Mouse (Mus musculus): ENCODE data around the gene Ptpn22. TPM values are rescaled to one million over a fixed set of nuclear protein-coding genes. Genes with fewer than 3 reads are reported as not detected.

The Ptpn22 gene
- polyA plus RNA-seq, 1 experiment from 2014 or later = 0.67 TPM

GRCm38 (mm10) chr3:103867424-103867971, 7.9 kb downstream of the Ptpn22 start:
- H3K4me2 ChIP-seq (replicated peaks; ENCODE audit: low read depth, low read length) = no peak overlapping the region
- H3K27me3 ChIP-seq (ENCODE audit: control insufficient read depth, insufficient read depth, low read length) = no peaks in the 10 kb centered on the region
- WGBS = 89% methylated on average over 5 of the region's 5 CpGs
- no peak overlapping the region for H3K27ac ChIP-seq (ENCODE audit: low read length)
- no peaks in the 10 kb centered on the region for H3K9me3 ChIP-seq (ENCODE audit: control insufficient read depth, low read depth, low read length)
- H3K9ac ChIP-seq (replicated peaks; ENCODE audit: low read depth, low read length) = no peak overlapping the region
- no peak for ATAC-seq (ENCODE audit: insufficient number of reproducible peaks, insufficient read depth, low FRiP score, low read depth)
- H3K36me3 ChIP-seq (ENCODE audit: control insufficient read depth, insufficient read depth, low read length) = no peaks in the 10 kb centered on the region
- H3K4me1 ChIP-seq (ENCODE audit: control insufficient read depth, insufficient read depth, low read length) = no peaks in the 10 kb centered on the region
- H3K4me3 ChIP-seq (ENCODE audit: low read depth, low read length) = no peak overlapping the region

GRCm38 (mm10) chr3:103868008-103868407, 8.4 kb downstream of the Ptpn22 start:
- no peaks in the 10 kb centered on the region for H3K4me1 ChIP-seq (ENCODE audit: control insufficient read depth, insufficient read depth, low read length)
- H3K27ac ChIP-seq (ENCODE audit: low read length) = no peak overlapping the region
- no peak for ATAC-seq (ENCODE audit: insufficient number of reproducible peaks, insufficient read depth, low FRiP score, low read depth)
- H3K4me2 ChIP-seq (replicated peaks; ENCODE audit: low read depth, low read length) = no peak overlapping the region
- no peak overlapping the region for H3K9ac ChIP-seq (replicated peaks; ENCODE audit: low read depth, low read length)
- H3K9me3 ChIP-seq (ENCODE audit: control insufficient read depth, low read depth, low read length) = no peaks in the 10 kb centered on the region
- H3K27me3 ChIP-seq (ENCODE audit: control insufficient read depth, insufficient read depth, low read length) = no peaks in the 10 kb centered on the region
- WGBS = 83% methylated on average over 4 of the region's 4 CpGs
- H3K36me3 ChIP-seq (ENCODE audit: control insufficient read depth, insufficient read depth, low read length) = no peaks in the 10 kb centered on the region
- H3K4me3 ChIP-seq (ENCODE audit: low read depth, low read length) = no peak overlapping the region

GRCm38 (mm10) chr3:103872663-103873098, 13.1 kb downstream of the Ptpn22 start:
- no peaks in the 10 kb centered on the region for H3K27me3 ChIP-seq (ENCODE audit: control insufficient read depth, insufficient read depth, low read length)
- H3K4me1 ChIP-seq (ENCODE audit: control insufficient read depth, insufficient read depth, low read length) = no peaks in the 10 kb centered on the region
- 65% methylated on average over 3 of the region's 3 CpGs for WGBS
- H3K9ac ChIP-seq (replicated peaks; ENCODE audit: low read depth, low read length) = no peak overlapping the region
- H3K9me3 ChIP-seq (ENCODE audit: control insufficient read depth, low read depth, low read length) = no peaks in the 10 kb centered on the region
- ATAC-seq (ENCODE audit: insufficient number of reproducible peaks, insufficient read depth, low FRiP score, low read depth) = no peak
- no peak overlapping the region for H3K4me3 ChIP-seq (ENCODE audit: low read depth, low read length)
- H3K4me2 ChIP-seq (replicated peaks; ENCODE audit: low read depth, low read length) = no peak overlapping the region
- no peak overlapping the region for H3K27ac ChIP-seq (ENCODE audit: low read length)
- no peaks in the 10 kb centered on the region for H3K36me3 ChIP-seq (ENCODE audit: control insufficient read depth, insufficient read depth, low read length)

- no peak overlapping the region for H3K4me2 ChIP-seq (replicated peaks; ENCODE audit: low read depth, low read length)
- no peaks in the 10 kb centered on the region for H3K4me1 ChIP-seq (ENCODE audit: control insufficient read depth, insufficient read depth, low read length)
- no peak overlapping the region for H3K9ac ChIP-seq (replicated peaks; ENCODE audit: low read depth, low read length)
- no peaks in the 10 kb centered on the region for H3K27me3 ChIP-seq (ENCODE audit: control insufficient read depth, insufficient read depth, low read length)
- H3K4me3 ChIP-seq (ENCODE audit: low read depth, low read length) = no peak overlapping the region
- H3K36me3 ChIP-seq (ENCODE audit: control insufficient read depth, insufficient read depth, low read length) = no peaks in the 10 kb centered on the region
- WGBS = 79% methylated on average over 7 of the region's 7 CpGs
- no peak for ATAC-seq (ENCODE audit: insufficient number of reproducible peaks, insufficient read depth, low FRiP score, low read depth)
- H3K9me3 ChIP-seq (ENCODE audit: control insufficient read depth, low read depth, low read length) = no peaks in the 10 kb centered on the region
- H3K27ac ChIP-seq (ENCODE audit: low read length) = no peak overlapping the region
Measured at GRCm38 (mm10) chr3:103874329-103874728, 14.7 kb downstream of the Ptpn22 start.

GRCm38 (mm10) chr3:103885946-103886345, 26.4 kb downstream of the Ptpn22 start:
- Histone ChIP-seq H3K9ac (replicated peaks; ENCODE audit: low read depth, low read length) (no peak overlapping the region), H3K4me2 (replicated peaks; ENCODE audit: low read depth, low read length) (no peak overlapping the region), H3K27ac (ENCODE audit: low read length) (no peak overlapping the region), H3K4me1 (ENCODE audit: control insufficient read depth, insufficient read depth, low read length) (no peaks in the 10 kb centered on the region), H3K36me3 (ENCODE audit: control insufficient read depth, insufficient read depth, low read length) (no peaks in the 10 kb centered on the region), H3K27me3 (ENCODE audit: control insufficient read depth, insufficient read depth, low read length) (no peaks in the 10 kb centered on the region), H3K4me3 (ENCODE audit: low read depth, low read length) (no peak overlapping the region), H3K9me3 (ENCODE audit: control insufficient read depth, low read depth, low read length) (no peaks in the 10 kb centered on the region)
- 75% methylated on average over 11 of the region's 11 CpGs for WGBS
- no peak for ATAC-seq (ENCODE audit: insufficient number of reproducible peaks, insufficient read depth, low FRiP score, low read depth)

- 30% methylated on average over 3 of the region's 3 CpGs for WGBS
- H3K36me3 ChIP-seq (ENCODE audit: control insufficient read depth, insufficient read depth, low read length) = no peaks in the 10 kb centered on the region
Measured at GRCm38 (mm10) chr3:103887581-103887980, 28.0 kb downstream of the Ptpn22 start.

GRCm38 (mm10) chr3:103893374-103893773, 33.8 kb downstream of the Ptpn22 start:
- H3K4me3 ChIP-seq (ENCODE audit: low read depth, low read length) = no peak overlapping the region
- H3K4me2 ChIP-seq (replicated peaks; ENCODE audit: low read depth, low read length) = no peak overlapping the region
- no peaks in the 10 kb centered on the region for H3K27me3 ChIP-seq (ENCODE audit: control insufficient read depth, insufficient read depth, low read length)
- no peak overlapping the region for H3K9ac ChIP-seq (replicated peaks; ENCODE audit: low read depth, low read length)
- H3K36me3 ChIP-seq (ENCODE audit: control insufficient read depth, insufficient read depth, low read length) = no peaks in the 10 kb centered on the region
- ATAC-seq (ENCODE audit: insufficient number of reproducible peaks, insufficient read depth, low FRiP score, low read depth) = no peak
- 92% methylated on average over 3 of the region's 3 CpGs for WGBS
- H3K27ac ChIP-seq (ENCODE audit: low read length) = no peak overlapping the region
- no peaks in the 10 kb centered on the region for H3K9me3 ChIP-seq (ENCODE audit: control insufficient read depth, low read depth, low read length)
- H3K4me1 ChIP-seq (ENCODE audit: control insufficient read depth, insufficient read depth, low read length) = no peaks in the 10 kb centered on the region

More at GRCm38 (mm10) chr3:103887581-103887980, 28.0 kb downstream of the Ptpn22 start:
- ATAC-seq (ENCODE audit: insufficient number of reproducible peaks, insufficient read depth, low FRiP score, low read depth) = no peak
- Histone ChIP-seq H3K27ac (ENCODE audit: low read length) (no peak overlapping the region), H3K27me3 (ENCODE audit: control insufficient read depth, insufficient read depth, low read length) (no peaks in the 10 kb centered on the region), H3K9ac (replicated peaks; ENCODE audit: low read depth, low read length) (no peak overlapping the region), H3K4me1 (ENCODE audit: control insufficient read depth, insufficient read depth, low read length) (no peaks in the 10 kb centered on the region), H3K4me3 (ENCODE audit: low read depth, low read length) (no peak overlapping the region), H3K9me3 (ENCODE audit: control insufficient read depth, low read depth, low read length) (no peaks in the 10 kb centered on the region), H3K4me2 (replicated peaks; ENCODE audit: low read depth, low read length) (no peak overlapping the region)

GRCm38 (mm10) chr3:103904705-103905104, 45.1 kb downstream of the Ptpn22 start:
- H3K4me3 ChIP-seq (ENCODE audit: low read depth, low read length) = no peak overlapping the region
- WGBS = 89% methylated on average over 1 of the region's 1 CpGs

More at GRCm38 (mm10) chr3:103904705-103905104, 45.1 kb downstream of the Ptpn22 start:
- Histone ChIP-seq H3K36me3 (ENCODE audit: control insufficient read depth, insufficient read depth, low read length) (no peaks in the 10 kb centered on the region), H3K4me2 (replicated peaks; ENCODE audit: low read depth, low read length) (no peak overlapping the region), H3K9ac (replicated peaks; ENCODE audit: low read depth, low read length) (no peak overlapping the region), H3K27ac (ENCODE audit: low read length) (no peak overlapping the region), H3K4me1 (ENCODE audit: control insufficient read depth, insufficient read depth, low read length) (no peaks in the 10 kb centered on the region), H3K27me3 (ENCODE audit: control insufficient read depth, insufficient read depth, low read length) (no peaks in the 10 kb centered on the region), H3K9me3 (ENCODE audit: control insufficient read depth, low read depth, low read length) (no peaks in the 10 kb centered on the region)
- no peak for ATAC-seq (ENCODE audit: insufficient number of reproducible peaks, insufficient read depth, low FRiP score, low read depth)
